In the genomic region with DNA sequence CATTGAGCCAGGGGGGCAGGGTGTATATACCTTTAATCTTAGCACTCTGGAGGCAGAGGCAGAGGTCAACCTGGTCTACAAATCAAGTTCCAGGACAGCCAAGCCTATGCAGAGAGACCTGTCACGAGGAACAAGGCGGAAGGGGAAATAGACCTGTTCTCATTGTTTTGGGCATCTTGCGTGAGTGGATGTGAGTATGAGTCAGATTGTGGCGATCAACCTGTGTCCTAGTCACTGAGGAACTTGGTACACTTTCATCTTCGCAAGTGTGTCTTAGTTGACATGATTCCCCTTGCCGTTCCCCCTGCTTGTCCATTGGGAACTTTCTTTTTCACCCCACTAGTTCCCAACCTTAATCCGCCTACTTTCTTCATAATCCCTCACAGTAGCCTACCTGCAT, we compare ENCODE assay signal across 20 mouse cellular contexts.
"Had no signal": no experiment of that assay in that cellular context is flagged by ENCODE, and none has a peak within 500 bp of the region (broad histone marks: within the 10 kb centered on the region; RNA-seq: fewer than 3 reads in every experiment).

No protein-coding gene starts in this region.

- H3K4me2 ChIP-seq: limb, embryonic 12.5 days; limb, embryonic 15.5 days; liver, embryonic 11.5 days; lung, embryonic 14.5 days; midbrain, embryonic 11.5 days had no signal

- H3K9ac ChIP-seq: limb, embryonic 12.5 days; limb, embryonic 15.5 days; liver, embryonic 14.5 days; liver, postnatal 0 days; lung, embryonic 14.5 days had no signal

- DNase-seq: kidney, adult 11 months; kidney, adult 8-10 months; kidney, postnatal 14 days; kidney, postnatal 4 days; left cerebral cortex, postnatal 4 days; liver, postnatal 0 days; lung, embryonic 14.5 days; midbrain, embryonic 14.5 days; retina, postnatal 1 day; right cerebral cortex, postnatal 25 days; spleen, adult 18-20 months; thymus, adult 2 months; thymus, postnatal 14 days; thymus, postnatal 4 days had no signal

- ATAC-seq: liver, postnatal 0 days; lung, postnatal 0 days had no signal

- H3K4me1 ChIP-seq: limb, embryonic 12.5 days had no signal

- H3K27ac ChIP-seq: limb, embryonic 12.5 days; limb, embryonic 15.5 days; liver, embryonic 14.5 days had no signal

- H3K27me3 ChIP-seq: limb, embryonic 12.5 days; limb, embryonic 15.5 days had no signal

- H3K4me3 ChIP-seq: limb, embryonic 12.5 days; limb, embryonic 15.5 days had no signal

- H3K9me3 ChIP-seq: limb, embryonic 12.5 days; limb, embryonic 15.5 days had no signal
